Mouse (Mus musculus): ENCODE data around the gene 1700018B08Rik. TPM values are rescaled to one million over a fixed set of nuclear protein-coding genes. Genes with fewer than 3 reads are reported as not detected.

Gene 1700018B08Rik
- total RNA-seq (2023) = not detected

GRCm38 (mm10) chr8:121544276-121544785 is at the start of gene 1700018B08Rik:
Gene 1700018B08Rik, minus strand, starts transcription at chr8:121544320.

GRCm38 (mm10) chr8:121590203-121591177 is 46.4 kb upstream of the 1700018B08Rik start, which contains the start of gene Map1lc3b:
Gene Map1lc3b, plus strand, starts transcription at chr8:121590361.

GRCm38 (mm10) chr8:121578676-121579451 is 34.7 kb upstream of the 1700018B08Rik start, which contains the start of gene Fbxo31:
Gene Fbxo31, minus strand, starts transcription at chr8:121578806.

Other genes starting within 250 kb of the 1700018B08Rik start
- gene Fbxo31, start 34.5 kb upstream of the 1700018B08Rik start, total RNA-seq (2023) = 10 to 100 TPM; 26.3 to 30.3 TPM
- 100 to 1,000 TPM; 294 to 315 TPM for gene Map1lc3b, start 46.0 kb upstream of the 1700018B08Rik start, total RNA-seq (2023)
- under 1 TPM; 0.04 to 0.13 TPM for gene Zcchc14, start 108.6 kb upstream of the 1700018B08Rik start, total RNA-seq (2023)
- gene Jph3, start 185.3 kb upstream of the 1700018B08Rik start, total RNA-seq (2023) = not detected